Mouse (Mus musculus) E14TG2a.4 (cell line): ENCODE data around the gene Crygs.

Experiments
- CTCF ChIP-seq: conservative IDR thresholded peaks from 2 replicates; pipeline ENCODE4 v1.5.1; 2014; ENCODE audit warnings: low read length
- NANOG ChIP-seq: IDR thresholded peaks from 2 replicates; pipeline ENCODE4 v1.6.1; 2014; ENCODE audit warnings: borderline replicate concordance, low read length, mixed read lengths
- POU5F1 ChIP-seq: IDR thresholded peaks from 2 replicates; pipeline ENCODE4 v1.6.1; 2014; ENCODE audit warnings: low read length, borderline replicate concordance

GRCm38 (mm10) chr16:22839146-22839857 is 27.9 kb upstream of the Crygs start:
- TF ChIP-seq CTCF (no peak), POU5F1 (no peak), NANOG (no peak)
